Mouse (Mus musculus) regulatory T cell (primary cell): ENCODE measurements around the gene Zfp280c.

Source experiments
- in situ Hi-C: fragments of 300-600 bp; cut with MboI, MseI; formaldehyde crosslinking; loops from one replicate; pipeline ENCODE4 v1.15.1; 2025; ENCODE audit warnings: high pct_unique_total_duplicates

The Zfp280c gene

DNA sequence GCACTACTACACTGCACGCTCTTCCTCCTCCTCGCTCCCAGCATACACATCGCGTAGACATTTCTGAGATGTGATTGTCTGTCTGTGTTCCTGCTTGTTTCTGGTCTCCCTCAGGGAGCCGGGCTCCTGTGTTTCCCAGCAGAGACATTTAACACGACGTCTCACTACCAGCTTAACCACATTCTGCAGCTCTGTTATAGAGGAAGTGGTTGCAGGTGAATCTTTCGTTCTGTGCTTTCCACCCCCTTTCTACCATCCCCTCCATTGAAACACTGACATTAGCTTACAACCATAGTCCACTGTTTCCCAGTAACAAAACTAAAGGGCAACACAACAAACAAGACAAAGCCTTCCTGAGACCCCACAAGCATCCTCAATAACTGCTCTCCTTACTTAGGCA is 100.5 kb downstream of the Zfp280c start:
- in situ Hi-C loops = no loop called here
